ENCODE assay signal across 30 mouse cellular contexts in the genomic region with DNA sequence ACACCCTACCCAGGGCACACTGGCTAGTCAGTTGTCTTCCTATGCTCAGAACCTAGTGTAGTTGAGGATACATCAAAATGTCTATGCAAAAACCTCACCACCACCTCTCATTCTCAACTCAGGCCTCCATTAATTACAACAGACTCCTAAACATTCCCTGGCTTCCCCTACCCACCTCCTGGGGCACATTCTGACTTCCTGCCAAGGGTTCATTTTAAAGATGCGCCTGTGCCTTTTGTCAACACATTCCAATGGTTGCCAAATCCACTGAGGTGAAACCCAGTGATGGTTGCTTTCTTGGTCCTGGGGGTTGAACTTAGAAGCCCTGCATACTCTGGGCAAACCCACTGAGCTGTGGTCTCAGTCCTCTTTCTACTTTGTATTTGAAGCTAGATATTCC. TPM values are rescaled to one million over a fixed set of nuclear protein-coding genes. Genes with fewer than 3 reads are reported as not detected.
DNase-seq lines count a peak whose midpoint lies in the region; ATAC-seq and TF ChIP-seq lines count a peak whose summit lies in the region.
"Had no signal": no experiment of that assay in that cellular context is flagged by ENCODE, and none has a peak within 500 bp of the region (broad histone marks: within the 10 kb centered on the region; RNA-seq: fewer than 3 reads in every experiment).

No protein-coding gene starts in this region.

- 57% methylated on average over 1 of the region's 1 CpGs for whole genome bisulfite sequencing in heart, embryonic 15.5 days
- WGBS in hindbrain, embryonic 11.5 days: 57% methylated on average over 1 of the region's 1 CpGs

- CTCF ChIA-PET in Patski (lab: Charles Lee): no interaction called here

- in situ Hi-C loops in Patski (cut with MboI; ENCODE audit: low pct_unique_long_range_greater_than_20kb): no loop called here

- H3K4me1 ChIP-seq in heart, embryonic 15.5 days (replicated peaks): peaks cover 50% of the 10 kb centered on the region
- 0 out of 2 replicates have a peak, but pooled peaks cover 2% of the 10 kb centered on the region for H3K4me1 ChIP-seq in hindbrain, embryonic 11.5 days (replicated peaks; ENCODE audit: control insufficient read depth, insufficient read depth, low read length)

- H3K4me2 ChIP-seq in heart, embryonic 15.5 days: no peak overlapping the region
- no peak overlapping the region for H3K4me2 ChIP-seq in hindbrain, embryonic 11.5 days (replicated peaks; ENCODE audit: low read depth, low read length)
- H3K4me2 ChIP-seq: embryonic facial prominence, embryonic 13.5 days; forebrain, embryonic 15.5 days; hindbrain, embryonic 15.5 days; midbrain, embryonic 15.5 days had no signal

- POLR2A ChIA-PET in Patski (lab: Charles Lee): no interaction called here

- H3K4me3 ChIP-seq in heart, embryonic 15.5 days: no peak overlapping the region
- H3K4me3 ChIP-seq in hindbrain, embryonic 11.5 days (ENCODE audit: low read depth, low read length): no peak overlapping the region
- H3K4me3 ChIP-seq: embryonic facial prominence, embryonic 13.5 days; forebrain, embryonic 10.5 days; forebrain, embryonic 15.5 days; hindbrain, embryonic 15.5 days; midbrain, embryonic 10.5 days; midbrain, embryonic 15.5 days had no signal

- peak overlapping the region; percentile 29; the same call in 1 of the 2 replicates for H3K27ac ChIP-seq in heart, embryonic 15.5 days
- no peak overlapping the region for H3K27ac ChIP-seq in hindbrain, embryonic 11.5 days (ENCODE audit: low read depth, low read length)
- H3K27ac ChIP-seq: embryonic facial prominence, embryonic 13.5 days; forebrain, embryonic 10.5 days; forebrain, embryonic 15.5 days; hindbrain, embryonic 15.5 days; liver, embryonic 14.5 days; macrophage; midbrain, embryonic 10.5 days; midbrain, embryonic 15.5 days had no signal

- intact Hi-C loops in heart, postnatal 14 days (cut with DNase I): no loop called here

- ATAC-seq in heart, embryonic 15.5 days (replicated peaks; ENCODE audit: insufficient number of reproducible peaks, insufficient read depth, low FRiP score, low read depth): no peak
- no peak for ATAC-seq in Patski
- ATAC-seq in hindbrain, embryonic 11.5 days (ENCODE audit: low FRiP score): no peak
- ATAC-seq: activated CD4-positive, CD25-positive, alpha-beta regulatory T cell, adult 4 months; CD4-positive, CD25-positive, alpha-beta regulatory T cell, adult 4 months; forebrain, embryonic 15.5 days; inflammation-experienced regulatory T-cells, adult 6 months; midbrain, embryonic 15.5 days had no signal

- TF ChIP-seq CTCF in Patski (IDR thresholded peaks at IDR 0.05): no peak

- no peaks in the 10 kb centered on the region for H3K36me3 ChIP-seq in heart, embryonic 15.5 days
- H3K36me3 ChIP-seq in hindbrain, embryonic 11.5 days (ENCODE audit: control insufficient read depth, insufficient read depth, low read length): no peaks in the 10 kb centered on the region
- H3K36me3 ChIP-seq: embryonic facial prominence, embryonic 13.5 days; forebrain, embryonic 15.5 days; hindbrain, embryonic 15.5 days; midbrain, embryonic 15.5 days had no signal

- no peak overlapping the region for H3K9ac ChIP-seq in heart, embryonic 15.5 days
- no peak overlapping the region for H3K9ac ChIP-seq in hindbrain, embryonic 11.5 days (ENCODE audit: low read depth, low read length)
- H3K9ac ChIP-seq: embryonic facial prominence, embryonic 13.5 days; forebrain, embryonic 15.5 days; hindbrain, embryonic 15.5 days; liver, embryonic 14.5 days; midbrain, embryonic 15.5 days had no signal

- no peaks in the 10 kb centered on the region for H3K9me3 ChIP-seq in heart, embryonic 15.5 days (replicated peaks)
- H3K9me3 ChIP-seq in hindbrain, embryonic 11.5 days (ENCODE audit: control insufficient read depth, low read length): no peaks in the 10 kb centered on the region
- H3K9me3 ChIP-seq: embryonic facial prominence, embryonic 13.5 days; forebrain, embryonic 10.5 days; forebrain, embryonic 15.5 days; hindbrain, embryonic 15.5 days; midbrain, embryonic 10.5 days; midbrain, embryonic 15.5 days had no signal

- peak; percentile 54 for DNase-seq in cerebellum, adult 9-10 months
- DNase-seq in cerebellum, adult 11 months: no peak
- no peak for DNase-seq in heart, postnatal 14 days
- peak; percentile 12 for DNase-seq in Patski (ENCODE audit: low read depth, low spot score)
- peak; percentile 33 to 58 for DNase-seq in cerebellum, postnatal 25 days
- DNase-seq in hindbrain, embryonic 11.5 days (ENCODE audit: low spot score): no peak
- DNase-seq: adrenal gland, adult 2 months; adrenal gland, postnatal 36 days; gastrocnemius, postnatal 36 days; kidney, adult 11 months; kidney, postnatal 14 days; layer of hippocampus, adult 9-11 months; liver; lung, adult 2 months; lung, postnatal 10 days; right cerebral cortex, adult 18-20 months; spleen, adult 18-20 months; thymus, postnatal 14 days had no signal

- H3K27me3 ChIP-seq in heart, embryonic 15.5 days: no peaks in the 10 kb centered on the region
- no peaks in the 10 kb centered on the region for H3K27me3 ChIP-seq in Patski
- no peaks in the 10 kb centered on the region for H3K27me3 ChIP-seq in hindbrain, embryonic 11.5 days (ENCODE audit: control insufficient read depth, insufficient read depth, low read length)
- H3K27me3 ChIP-seq: embryonic facial prominence, embryonic 13.5 days; forebrain, embryonic 15.5 days; hindbrain, embryonic 15.5 days; midbrain, embryonic 15.5 days had no signal

RNA-seq across cellular contexts. Expression of a gene that starts 4.9 kb away (rescaled TPM):
- polyA plus RNA-seq in heart, embryonic 15.5 days (2015; fragmentation: Nextera tagmentation; extraction: Ambion mirVana): 11.1 and 12.0 TPM in 2 replicates
- total RNA-seq in heart, postnatal 14 days (2021): 10 to 100 TPM; 30.1 to 32.2 TPM
- polyA plus RNA-seq in Patski (2021): 21.3 TPM
- polyA plus RNA-seq in hindbrain, embryonic 11.5 days (2014; fragmentation: Nextera tagmentation; extraction: Ambion mirVana): 7.4 and 7.9 TPM in 2 replicates

Comparison
In these comparisons a context has a peak if more than half of its experiments do, and no peak if none do; other contexts are left out.
1. DNase-seq: peak in cerebellum, adult 9-10 months (single experiment), Patski (single experiment) and cerebellum, postnatal 25 days (2 of 2); none in cerebellum, adult 11 months (single experiment), heart, postnatal 14 days (0 of 2) and hindbrain, embryonic 11.5 days (single experiment).